Mouse (Mus musculus) heart, embryonic 14.5 days (tissue): ENCODE data around the gene Elk3. TPM values are rescaled to one million over a fixed set of nuclear protein-coding genes. Genes with fewer than 3 reads are reported as not detected.
"Not testable (repeated sequence)": the region's sequence is repeated elsewhere in the genome, so short reads cannot be mapped to it uniquely, and the experiment has no call there.

Experiments used
- ATAC-seq: fragments of 200-750 bp; cut with Nextera tagmentation; 2 replicates; pipeline ENCODE4 v1.8.0; 2017; ENCODE audit warnings: low read depth, moderate TSS enrichment; ENCODE audit not compliant: insufficient number of reproducible peaks, insufficient read depth, low FRiP score
- H3K27ac ChIP-seq, 2 experiments: fragments of 200-500 bp in 1 of 2; fragments of 300-500 bp in 1 of 2; sonication (generic) in 1 of 2; replicated peaks in 1 of 2; 2 replicates each; pipeline ENCODE4 v1.5.1; 2012 to 2014; ENCODE audit warnings: low read depth in 2 of 2, low read length in 2 of 2, control low read depth in 1 of 2, mild to moderate bottlenecking in 1 of 2, mixed read lengths in 1 of 2; ENCODE audit not compliant: control insufficient read depth in 1 of 2, insufficient read depth in 1 of 2
- H3K27me3 ChIP-seq: fragments of 300-500 bp; sonication (generic); 2 replicates; pipeline ENCODE4 v1.6.1; 2014; ENCODE audit warnings: mild to moderate bottlenecking, low read length, control low read depth; ENCODE audit not compliant: control insufficient read depth, insufficient read depth
- H3K36me3 ChIP-seq: fragments of 300-500 bp; sonication (generic); 2 replicates; pipeline ENCODE4 v1.6.1; 2014; ENCODE audit warnings: mild to moderate bottlenecking, control low read depth, low read length, mixed read lengths; ENCODE audit not compliant: control insufficient read depth, insufficient read depth
- H3K4me1 ChIP-seq, 2 experiments: fragments of 200-500 bp in 1 of 2; fragments of 300-500 bp in 1 of 2; sonication (generic) in 1 of 2; 2 replicates each; pipeline ENCODE4 v1.6.1; 2012 to 2014; ENCODE audit warnings: low read length in 2 of 2, control low read depth in 1 of 2, mixed read lengths in 1 of 2; ENCODE audit not compliant: control insufficient read depth in 2 of 2, insufficient read depth in 2 of 2
- H3K4me2 ChIP-seq: fragments of 300-500 bp; sonication (generic); 2 replicates; pipeline ENCODE4 v1.6.1; 2014; ENCODE audit warnings: mild to moderate bottlenecking, low read length
- H3K4me3 ChIP-seq, 2 experiments: fragments of 200-500 bp in 1 of 2; fragments of 300-500 bp in 1 of 2; sonication (generic) in 1 of 2; 2 replicates each; pipeline ENCODE4 v1.5.1; 2012 to 2014; ENCODE audit warnings: low read length in 2 of 2, mild to moderate bottlenecking in 2 of 2, control low read depth in 1 of 2, low read depth in 1 of 2, moderate library complexity in 1 of 2; ENCODE audit not compliant: control insufficient read depth in 1 of 2, insufficient read depth in 1 of 2
- H3K9ac ChIP-seq: fragments of 300-500 bp; sonication (generic); 2 replicates; pipeline ENCODE4 v1.6.1; 2014; ENCODE audit warnings: mild to moderate bottlenecking, low read length
- H3K9me3 ChIP-seq: fragments of 300-500 bp; sonication (generic); 2 replicates; pipeline ENCODE4 v1.6.1; 2016; ENCODE audit warnings: low read length, control low read depth; ENCODE audit not compliant: control insufficient read depth
- WGBS: fragments of 180-500 bp; shearing (Covaris S2); extraction: QIAGEN DNeasy Blood & Tissue Kit; methylation state at CpG from one replicate; pipeline ENCODE4 v1.1.7; 2014; 5-methylcytosine and 5-hydroxymethylcytosine counted together
- polyA plus RNA-seq: library from polyadenylated mRNA; unstranded; fragments of >200 nt; fragmentation: Nextera tagmentation; extraction: Ambion mirVana; gene quantifications from 2 replicates; pipeline ENCODE4 v1.2.1, GENCODE M21; 2014

Gene Elk3
- 42.8 and 46.5 TPM in 2 replicates for polyA plus RNA-seq

- Histone ChIP-seq H3K4me2 (peak within 1 kb of the TSS; percentile 96), H3K4me1 (peaks cover 0 to 3% of the 10 kb centered on the region in 2 experiments; a peak in 1 of 4 replicates), H3K36me3 (no peaks in the 10 kb centered on the region), H3K27me3 (no peaks in the 10 kb centered on the region), H3K4me3 (peak within 1 kb of the TSS; percentile 80 to 86), H3K9ac (peak within 1 kb of the TSS; percentile 95), H3K9me3 (0 out of 2 replicates have a peak, but pooled peaks cover 3% of the 10 kb centered on the region), H3K27ac (peak within 1 kb of the TSS; percentile 96 to 97)
- ATAC-seq = peak; percentile 83
- under 1% methylated on average over 44 of the region's 53 CpGs for WGBS
These were observed at the start of gene Elk3 for GRCm38 (mm10) chr10:93310721-93311411. TSS of gene Elk3 (minus strand) at chr10:93311135.

- no peak overlapping the region for H3K4me3 ChIP-seq
- no peaks in the 10 kb centered on the region for H3K9me3 ChIP-seq
- no peak overlapping the region for H3K9ac ChIP-seq
- WGBS = 11% methylated on average over 3 of the region's 3 CpGs
- peaks cover 0 to 5% of the 10 kb centered on the region in 2 experiments; a peak in 2 of 4 replicates for H3K4me1 ChIP-seq
- no peaks in the 10 kb centered on the region for H3K27me3 ChIP-seq
- no peak overlapping the region for H3K4me2 ChIP-seq
- H3K27ac ChIP-seq = no peak overlapping the region
- ATAC-seq = no peak
- H3K36me3 ChIP-seq = no peaks in the 10 kb centered on the region
These were observed 49.7 kb upstream of the Elk3 start for GRCm38 (mm10) chr10:93360623-93361022.

- H3K9me3 ChIP-seq, H3K9ac ChIP-seq, H3K27ac ChIP-seq, H3K27me3 ChIP-seq, H3K4me2 ChIP-seq, H3K4me3 ChIP-seq, H3K36me3 ChIP-seq, H3K4me1 ChIP-seq, ATAC-seq: not testable (repeated sequence)
- 51% methylated on average over 4 of the region's 4 CpGs for WGBS
These were observed 49.3 kb upstream of the Elk3 start for GRCm38 (mm10) chr10:93360190-93360589.

GRCm38 (mm10) chr10:93359339-93359863 lies 48.5 kb upstream of the Elk3 start:
- H3K36me3 ChIP-seq = no peaks in the 10 kb centered on the region
- 87% methylated on average over 7 of the region's 7 CpGs for WGBS
- H3K27me3 ChIP-seq = no peaks in the 10 kb centered on the region
- H3K9ac ChIP-seq = no peak overlapping the region
- H3K27ac ChIP-seq = no peak overlapping the region
- H3K9me3 ChIP-seq = no peaks in the 10 kb centered on the region
- peaks cover 0 to 5% of the 10 kb centered on the region in 2 experiments; a peak in 2 of 4 replicates for H3K4me1 ChIP-seq
- H3K4me2 ChIP-seq = no peak overlapping the region
- no peak overlapping the region for H3K4me3 ChIP-seq
- ATAC-seq = no peak

- H3K27me3 ChIP-seq = no peaks in the 10 kb centered on the region
- H3K4me1 ChIP-seq = peaks cover 0 to 5% of the 10 kb centered on the region in 2 experiments; a peak in 2 of 4 replicates
- WGBS = 82% methylated on average over 4 of the region's 4 CpGs
- no peaks in the 10 kb centered on the region for H3K36me3 ChIP-seq
- no peak overlapping the region for H3K4me3 ChIP-seq
- H3K27ac ChIP-seq = no peak overlapping the region
- no peak overlapping the region for H3K9ac ChIP-seq
- H3K9me3 ChIP-seq = no peaks in the 10 kb centered on the region
- no peak overlapping the region for H3K4me2 ChIP-seq
- no peak for ATAC-seq
These were observed 47.9 kb upstream of the Elk3 start for GRCm38 (mm10) chr10:93358878-93359277.

GRCm38 (mm10) chr10:93357162-93357561 lies 46.2 kb upstream of the Elk3 start:
- no peak overlapping the region for H3K4me3 ChIP-seq
- WGBS = 63% methylated on average over 5 of the region's 5 CpGs

GRCm38 (mm10) chr10:93356122-93356521 lies 45.2 kb upstream of the Elk3 start:
- H3K4me1 ChIP-seq = peaks cover 0 to 3% of the 10 kb centered on the region in 2 experiments; a peak in 1 of 4 replicates
- H3K4me2 ChIP-seq = no peak overlapping the region
- H3K36me3 ChIP-seq = no peaks in the 10 kb centered on the region
- no peak overlapping the region for H3K4me3 ChIP-seq
- ATAC-seq = no peak
- H3K27ac ChIP-seq = no peak overlapping the region
- H3K9ac ChIP-seq = no peak overlapping the region
- no peaks in the 10 kb centered on the region for H3K27me3 ChIP-seq
- H3K9me3 ChIP-seq = no peaks in the 10 kb centered on the region
- 81% methylated on average over 9 of the region's 9 CpGs for WGBS

More at GRCm38 (mm10) chr10:93357162-93357561, 46.2 kb upstream of the Elk3 start:
- no peaks in the 10 kb centered on the region for H3K9me3 ChIP-seq
- no peak overlapping the region for H3K27ac ChIP-seq
- H3K9ac ChIP-seq = no peak overlapping the region
- H3K36me3 ChIP-seq = no peaks in the 10 kb centered on the region
- H3K27me3 ChIP-seq = no peaks in the 10 kb centered on the region
- H3K4me1 ChIP-seq = peaks cover 0 to 5% of the 10 kb centered on the region in 2 experiments; a peak in 2 of 4 replicates
- H3K4me2 ChIP-seq = no peak overlapping the region
- no peak for ATAC-seq
